Mouse (Mus musculus) splenic B cell, adult 2 months (primary cell): ENCODE results near the gene Serpina9.
"Not testable (repeated sequence)": the region's sequence is repeated elsewhere in the genome, so short reads cannot be mapped to it uniquely, and the experiment has no call there.

Experiments used
- DNase-seq: peaks from one replicate; pipeline ENCODE4 v3.0.0-alpha.2; 2011; ENCODE audit warnings: low read depth, low spot score
- H3K27me3 ChIP-seq: 2 replicates; pipeline ENCODE4 v1.6.1; 2012; ENCODE audit warnings: mild to moderate bottlenecking, low read length, moderate library complexity, mixed read lengths; ENCODE audit not compliant: control insufficient read depth, poor library complexity, insufficient read depth, severe bottlenecking
- H3K36me3 ChIP-seq: 2 replicates; pipeline ENCODE4 v1.6.1; 2012; ENCODE audit warnings: mild to moderate bottlenecking, low read length, moderate library complexity, mixed read lengths; ENCODE audit not compliant: control insufficient read depth, poor library complexity, insufficient read depth, severe bottlenecking

The Serpina9 gene

DNA sequence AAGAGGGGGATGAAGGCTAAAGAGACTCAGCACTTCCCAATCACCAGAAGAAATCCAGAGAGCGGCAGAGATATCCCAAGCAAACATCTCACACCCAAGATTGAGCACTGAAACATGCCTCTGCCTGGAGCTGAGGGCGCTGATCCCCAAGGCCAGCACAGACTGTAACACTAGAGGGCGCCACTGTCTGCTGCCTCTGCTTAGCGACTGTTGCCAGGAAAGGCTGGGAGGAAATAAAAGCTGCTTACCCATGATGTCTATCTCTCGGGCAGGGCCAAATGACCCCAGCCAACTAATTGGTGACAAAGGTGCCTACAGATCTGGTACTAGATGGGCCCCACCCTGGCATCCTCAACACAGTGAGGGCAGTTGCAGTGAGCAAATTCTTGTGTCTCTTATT is 35.7 kb downstream of the Serpina9 start:
- Histone ChIP-seq H3K27me3 (no peaks in the 10 kb centered on the region), H3K36me3 (no peaks in the 10 kb centered on the region)
- no peak for DNase-seq

DNA sequence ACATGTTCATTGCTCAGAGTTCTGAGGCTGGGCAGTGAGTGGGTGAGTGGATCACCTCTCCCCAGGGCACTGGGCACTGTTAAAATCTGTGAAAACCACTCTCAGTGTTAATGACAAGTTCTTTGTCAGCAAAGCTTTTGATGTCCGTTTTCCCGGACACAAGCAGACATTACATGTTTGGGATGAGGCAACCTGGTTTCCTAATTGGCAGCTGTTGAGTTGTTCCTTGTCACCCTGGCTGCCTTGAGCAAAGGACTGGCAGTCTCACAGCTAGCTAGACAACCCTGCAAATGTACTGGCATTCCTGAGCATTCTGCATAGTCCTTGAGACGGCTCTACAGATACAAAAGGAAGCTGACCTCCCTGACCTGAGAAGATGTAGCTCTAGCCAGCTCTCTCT is 36.5 kb downstream of the Serpina9 start:
- no peak for DNase-seq
- H3K36me3 ChIP-seq: no peaks in the 10 kb centered on the region
- no peaks in the 10 kb centered on the region for H3K27me3 ChIP-seq

DNA sequence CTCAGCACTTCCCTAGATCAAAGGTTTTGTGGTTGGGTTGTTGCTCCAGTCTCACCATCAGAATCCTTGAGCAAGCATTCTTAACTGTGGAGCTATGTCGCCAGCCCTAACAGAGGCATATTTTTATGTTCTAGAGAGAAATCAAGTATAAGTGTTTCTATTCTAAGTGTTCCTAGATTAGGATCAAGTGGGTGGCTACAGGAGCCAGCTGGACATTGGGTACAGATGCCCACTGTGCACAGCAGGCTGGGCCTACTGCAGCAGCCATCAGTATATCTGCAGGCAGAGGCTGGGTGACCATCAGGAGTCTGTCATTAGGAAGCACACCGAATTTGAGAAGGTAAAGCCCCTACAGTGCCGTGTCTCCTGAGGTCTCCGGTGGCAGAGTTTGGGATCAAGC is 42.5 kb downstream of the Serpina9 start:
- H3K27me3 ChIP-seq: no peaks in the 10 kb centered on the region
- no peaks in the 10 kb centered on the region for H3K36me3 ChIP-seq

DNA sequence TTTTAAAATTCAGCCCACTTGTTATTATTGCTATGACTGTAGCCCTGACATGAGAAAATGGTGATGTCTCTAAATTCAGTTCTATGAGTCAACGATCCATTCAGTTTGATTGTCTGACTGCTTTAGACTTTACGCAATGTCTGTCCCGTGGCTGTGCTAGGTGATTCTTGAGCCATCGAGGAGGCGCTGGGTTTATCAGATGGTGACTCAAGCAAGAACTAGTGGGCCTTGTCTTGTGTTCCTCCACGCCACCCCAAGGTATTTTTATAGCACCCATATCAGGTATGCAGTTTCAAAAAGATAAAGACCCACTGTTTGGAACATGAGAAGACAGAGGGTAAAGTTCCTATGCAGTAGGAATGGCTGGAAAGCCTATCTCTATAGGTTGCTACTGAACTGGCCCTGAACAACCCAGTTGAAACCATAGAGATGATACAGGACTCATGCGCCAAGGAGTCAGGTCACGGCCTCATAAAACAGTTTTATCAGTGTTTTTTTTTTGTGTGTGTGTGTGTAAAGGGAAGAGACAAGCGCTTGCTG is 43.9 kb downstream of the Serpina9 start:
- no peak for DNase-seq
- no peaks in the 10 kb centered on the region for H3K27me3 ChIP-seq
- H3K36me3 ChIP-seq: no peaks in the 10 kb centered on the region

More for the DNA sequence above, 42.5 kb downstream of the Serpina9 start:
- DNase-seq: no peak

DNA sequence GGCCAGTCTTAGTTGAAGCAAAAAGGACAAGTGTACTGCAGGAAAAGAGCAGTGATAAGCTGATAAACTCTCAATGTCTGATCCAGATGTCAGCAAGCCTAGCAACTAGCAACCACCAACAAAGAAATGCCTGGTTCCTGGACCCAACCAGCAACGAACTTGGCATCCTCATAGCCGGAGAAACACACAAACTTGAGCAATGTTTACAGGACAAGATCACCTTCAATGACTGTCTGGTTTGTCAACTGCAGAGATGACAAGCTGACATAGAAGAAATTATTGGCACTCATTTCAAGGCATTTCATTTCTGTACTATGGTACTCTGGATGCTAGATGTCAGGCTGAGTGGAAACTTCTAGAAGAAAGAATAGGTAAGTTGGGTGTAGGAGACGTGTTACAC is 46.8 kb downstream of the Serpina9 start:
- H3K27me3 ChIP-seq: no peaks in the 10 kb centered on the region
- no peaks in the 10 kb centered on the region for H3K36me3 ChIP-seq
- no peak for DNase-seq

DNA sequence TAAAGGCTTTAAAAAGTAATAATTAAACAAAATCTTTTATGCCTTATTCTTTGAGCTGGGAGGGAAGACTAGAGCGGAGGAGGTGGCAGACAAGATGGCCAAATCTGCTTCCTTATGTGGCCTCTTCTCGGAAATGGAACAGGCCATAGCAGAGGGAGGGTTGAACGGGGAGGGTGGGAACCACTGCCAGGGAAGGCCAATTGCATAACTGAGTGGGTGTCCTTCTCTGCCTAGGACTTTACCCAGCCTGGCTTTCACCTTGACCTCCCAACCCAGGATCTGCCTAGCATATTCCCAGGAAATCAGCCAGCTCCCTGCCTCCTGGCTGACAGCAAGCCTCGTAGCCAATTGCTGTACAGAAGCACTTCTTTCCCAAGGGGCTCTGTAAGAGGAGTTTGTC is 50.3 kb downstream of the Serpina9 start:
- Histone ChIP-seq H3K36me3 (no peaks in the 10 kb centered on the region), H3K27me3 (no peaks in the 10 kb centered on the region)
- no peak for DNase-seq

DNA sequence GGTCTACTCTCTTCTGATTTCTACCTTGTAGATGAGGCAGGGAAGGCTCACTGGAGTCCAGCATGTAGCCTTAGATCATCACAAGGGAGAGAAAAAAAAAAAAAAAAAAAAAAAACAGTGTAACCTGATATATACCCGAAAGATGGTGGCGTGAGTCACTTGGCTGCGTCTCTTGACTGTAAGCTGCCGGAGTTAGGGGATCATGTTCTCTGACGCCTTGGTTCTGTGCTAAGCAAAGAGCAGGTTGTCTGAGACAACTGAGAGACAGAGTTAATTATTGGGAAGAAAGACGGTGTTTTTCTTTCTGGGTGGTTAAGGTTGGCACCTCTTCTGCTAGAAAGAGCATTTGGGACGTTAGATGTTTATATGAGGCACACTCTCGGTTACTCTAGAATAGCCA is 50.7 kb downstream of the Serpina9 start:
- no peaks in the 10 kb centered on the region for H3K27me3 ChIP-seq

DNA sequence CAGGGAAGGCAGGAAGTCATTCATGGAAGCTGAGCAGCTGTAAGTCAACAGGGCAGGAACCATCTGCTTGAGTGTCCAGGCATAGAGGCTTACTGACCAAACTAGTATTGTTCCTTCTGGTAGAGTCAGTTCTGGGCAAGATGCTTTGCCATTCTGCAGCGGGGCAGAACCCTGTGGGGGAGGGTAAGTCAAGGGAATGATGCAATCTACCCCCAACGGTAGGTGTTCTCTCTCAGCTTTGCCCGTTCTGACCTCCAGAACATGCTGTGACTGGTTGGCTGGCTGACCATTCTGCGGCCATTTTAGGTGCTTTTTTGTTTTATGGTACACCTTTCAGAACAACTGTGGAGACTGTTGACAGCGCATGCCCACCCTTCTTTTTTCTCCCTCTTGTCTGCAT is 51.2 kb downstream of the Serpina9 start:
- H3K36me3 ChIP-seq: no peaks in the 10 kb centered on the region
- no peaks in the 10 kb centered on the region for H3K27me3 ChIP-seq
- DNase-seq: no peak

More for the DNA sequence above, 50.7 kb downstream of the Serpina9 start:
- no peak for DNase-seq
- H3K36me3 ChIP-seq: no peaks in the 10 kb centered on the region

DNA sequence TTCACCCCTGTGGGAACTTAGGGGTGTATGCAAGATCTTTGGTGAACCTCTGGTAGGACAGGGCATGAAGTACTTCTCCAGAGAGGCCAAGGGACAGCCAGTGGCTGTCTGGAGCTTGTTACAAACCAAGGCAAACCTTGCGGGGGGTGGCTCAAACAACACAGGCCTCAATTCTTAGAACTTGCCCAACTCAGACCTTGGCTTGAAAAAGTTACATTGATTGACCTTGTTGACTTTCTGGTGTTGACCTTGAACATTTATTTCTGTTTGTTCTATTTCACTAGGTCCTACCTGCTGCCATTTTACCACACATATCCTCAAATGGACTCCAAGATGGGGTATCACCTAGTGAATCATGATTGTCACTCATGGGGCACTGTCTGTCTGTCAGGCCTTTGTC is 51.8 kb downstream of the Serpina9 start:
- H3K27me3 ChIP-seq: no peaks in the 10 kb centered on the region
- H3K36me3 ChIP-seq: no peaks in the 10 kb centered on the region
- no peak for DNase-seq

DNA sequence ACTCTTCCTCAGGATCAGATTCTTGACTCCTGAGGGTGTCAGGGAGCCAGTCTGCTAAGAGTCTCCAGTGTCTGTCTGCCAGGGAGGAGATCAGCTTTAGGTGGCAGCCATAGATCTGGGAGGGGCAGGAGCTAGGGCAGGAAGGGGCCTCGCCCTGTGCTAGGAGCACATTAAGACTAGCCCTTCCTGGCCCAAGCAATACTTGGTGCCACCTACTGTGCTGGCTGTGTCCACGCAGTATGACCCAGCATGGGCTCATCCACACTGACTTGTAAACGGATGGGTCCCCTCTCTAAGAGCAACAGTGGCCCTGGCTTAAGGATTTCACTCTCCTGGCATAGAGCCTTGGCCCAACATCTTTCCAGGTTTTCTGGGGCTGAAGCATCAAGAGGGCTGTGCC is 54.8 kb downstream of the Serpina9 start, which contains the start of gene Serpina1e:
TSS of gene Serpina1e (minus strand) at position 178 of the 400 bp plus-strand sequence.
- no peaks in the 10 kb centered on the region for H3K27me3 ChIP-seq
- no peaks in the 10 kb centered on the region for H3K36me3 ChIP-seq
- DNase-seq: no peak

DNA sequence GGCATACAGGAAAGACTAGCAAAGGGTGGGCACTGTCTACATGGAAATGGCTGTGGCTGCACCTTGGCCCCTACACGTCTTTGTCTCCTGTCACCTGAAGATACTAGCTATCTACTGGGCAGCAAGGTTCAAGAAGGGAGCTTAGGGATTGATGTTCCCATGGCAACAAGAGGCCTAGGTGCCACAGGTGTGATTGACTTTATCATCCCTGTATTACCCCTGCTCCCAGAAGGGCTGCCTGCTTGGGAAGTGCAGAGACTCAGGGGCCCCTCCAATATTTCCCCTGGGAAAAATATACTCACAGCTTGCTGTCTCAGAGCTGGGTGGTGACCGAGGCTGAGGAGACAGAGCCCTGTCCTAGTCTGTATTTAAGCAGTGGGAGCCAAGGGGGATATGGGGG is 57.0 kb downstream of the Serpina9 start:
- H3K36me3 ChIP-seq, DNase-seq, H3K27me3 ChIP-seq: not testable (repeated sequence)

DNA sequence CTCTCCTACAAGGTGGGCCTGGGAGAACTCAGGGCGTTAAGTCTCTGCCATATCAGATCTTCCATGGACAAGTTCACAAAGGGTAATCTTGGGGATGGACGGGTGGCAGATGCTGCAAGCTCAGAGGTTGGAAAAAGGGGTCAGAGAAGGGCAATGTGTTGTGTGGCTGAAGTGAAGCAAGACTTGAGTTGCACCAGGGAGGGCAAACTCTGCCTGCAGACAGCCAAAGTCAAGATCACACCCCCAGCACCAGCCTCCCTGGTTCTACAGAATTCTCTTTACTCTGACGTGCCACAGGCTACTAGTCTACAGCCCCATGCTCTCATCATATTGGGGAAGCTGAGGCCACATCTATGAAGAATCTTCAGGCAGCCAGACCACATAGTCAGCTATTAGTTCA is 60.6 kb downstream of the Serpina9 start:
- H3K27me3 ChIP-seq, H3K36me3 ChIP-seq, DNase-seq: not testable (repeated sequence)

DNA sequence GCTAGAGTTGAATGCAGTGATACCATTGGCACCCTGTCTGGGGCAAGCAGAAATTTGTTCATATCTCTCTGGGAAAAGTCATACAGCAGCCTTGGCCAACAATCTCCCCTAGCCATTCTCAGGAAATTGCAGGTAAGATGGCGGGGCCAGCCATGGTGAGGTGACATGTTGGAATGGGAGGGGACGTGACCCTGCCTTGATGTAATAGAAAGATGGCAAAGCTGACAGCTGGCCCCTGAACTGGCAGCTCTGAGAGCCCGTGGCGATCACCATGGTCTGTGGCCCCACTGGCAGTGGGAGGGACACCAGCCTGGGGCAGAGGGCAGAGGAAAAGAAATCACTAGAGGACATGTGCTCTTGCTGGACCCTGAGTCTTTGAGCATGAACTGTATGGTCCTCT is 67.3 kb downstream of the Serpina9 start:
- no peaks in the 10 kb centered on the region for H3K27me3 ChIP-seq
- no peaks in the 10 kb centered on the region for H3K36me3 ChIP-seq
- no peak for DNase-seq
